ENCODE assay signal across 19 mouse cellular contexts in genomic region chr2:4226941-4227558, GRCm38 (mm10).
DNase-seq lines count a peak whose midpoint lies in the region; ATAC-seq and TF ChIP-seq lines count a peak whose summit lies in the region.
"Had no signal": no experiment of that assay in that cellular context is flagged by ENCODE, and none has a peak within 500 bp of the region (broad histone marks: within the 10 kb centered on the region; RNA-seq: fewer than 3 reads in every experiment).

No protein-coding gene starts in this region.

- peaks cover 29% of the 10 kb centered on the region for H3K4me1 ChIP-seq in heart, postnatal 0 days (ENCODE audit: control insufficient read depth, insufficient read depth)
- H3K4me1 ChIP-seq in heart, embryonic 12.5 days (replicated peaks), result peaks cover 27% of the 10 kb centered on the region
- H3K4me1 ChIP-seq: liver, embryonic 12.5 days; megakaryocyte, embryonic 14.5 days had no signal

- H3K27ac ChIP-seq in heart, postnatal 0 days (ENCODE audit: low read depth), result peak overlapping the region; percentile 62
- no peak overlapping the region for H3K27ac ChIP-seq in heart, embryonic 12.5 days (ENCODE audit: poor library complexity, severe bottlenecking)
- H3K27ac ChIP-seq: forebrain, embryonic 10.5 days; heart, adult 2 months; hindbrain, embryonic 12.5 days; limb, embryonic 10.5 days; liver, embryonic 12.5 days; neural tube, embryonic 15.5 days had no signal

- peak; percentile 19; the same call in 1 of the 2 replicates for ATAC-seq in heart, postnatal 0 days (ENCODE audit: insufficient read depth, low read depth)
- no peak for ATAC-seq in heart, embryonic 12.5 days (ENCODE audit: insufficient number of reproducible peaks, low FRiP score)
- ATAC-seq: inflammation-experienced regulatory T-cells, adult 6 months; liver, embryonic 12.5 days; midbrain, embryonic 16.5 days had no signal

- no peak overlapping the region for H3K9ac ChIP-seq in heart, postnatal 0 days (replicated peaks; ENCODE audit: low read depth, low read length)
- H3K9ac ChIP-seq in heart, embryonic 12.5 days, result no peak overlapping the region
- H3K9ac ChIP-seq: hindbrain, embryonic 12.5 days; liver, embryonic 12.5 days; neural tube, embryonic 15.5 days had no signal

- no peak for TF ChIP-seq CTCF in heart, postnatal 0 days (IDR thresholded peaks at IDR 0.05; ENCODE audit: low read depth)

- TF ChIP-seq EP300 in heart, postnatal 0 days (IDR thresholded peaks at IDR 0.05; ENCODE audit: low read depth), result no peak

- no peaks in the 10 kb centered on the region for H3K9me3 ChIP-seq in heart, postnatal 0 days (replicated peaks; ENCODE audit: control insufficient read depth, low read length)
- no peaks in the 10 kb centered on the region for H3K9me3 ChIP-seq in heart, embryonic 12.5 days (replicated peaks)
- H3K9me3 ChIP-seq: hindbrain, embryonic 12.5 days; limb, embryonic 10.5 days; liver, embryonic 12.5 days; neural tube, embryonic 15.5 days had no signal

- H3K36me3 ChIP-seq in heart, postnatal 0 days (replicated peaks; ENCODE audit: control insufficient read depth, insufficient read depth, low read length), result no peaks in the 10 kb centered on the region
- H3K36me3 ChIP-seq in heart, embryonic 12.5 days, result no peaks in the 10 kb centered on the region
- H3K36me3 ChIP-seq: forebrain, embryonic 10.5 days; hindbrain, embryonic 12.5 days; limb, embryonic 10.5 days; liver, embryonic 12.5 days; neural tube, embryonic 15.5 days had no signal

- H3K4me2 ChIP-seq in heart, postnatal 0 days (ENCODE audit: low read depth, low read length), result peak overlapping the region; percentile 11; the same call in 1 of the 2 replicates
- H3K4me2 ChIP-seq in heart, embryonic 12.5 days, result no peak overlapping the region
- H3K4me2 ChIP-seq: hindbrain, embryonic 12.5 days; liver, embryonic 12.5 days; neural tube, embryonic 15.5 days had no signal

- H3K4me3 ChIP-seq in heart, postnatal 0 days (ENCODE audit: low read depth, low read length), result no peak overlapping the region
- no peak overlapping the region for H3K4me3 ChIP-seq in heart, embryonic 12.5 days
- H3K4me3 ChIP-seq: forebrain, embryonic 10.5 days; heart, adult 2 months; hindbrain, embryonic 12.5 days; limb, embryonic 10.5 days; liver, embryonic 12.5 days; megakaryocyte, embryonic 14.5 days; neural tube, embryonic 15.5 days had no signal

- H3K27me3 ChIP-seq in heart, postnatal 0 days (ENCODE audit: control insufficient read depth, insufficient read depth, low read length), result no peaks in the 10 kb centered on the region
- no peaks in the 10 kb centered on the region for H3K27me3 ChIP-seq in heart, embryonic 12.5 days (replicated peaks)
- H3K27me3 ChIP-seq: hindbrain, embryonic 12.5 days; liver, embryonic 12.5 days; megakaryocyte, embryonic 14.5 days; neural tube, embryonic 15.5 days had no signal

- 31% methylated on average over 7 of the region's 7 CpGs for whole genome bisulfite sequencing in heart, postnatal 0 days
- WGBS in heart, embryonic 12.5 days, result 55% methylated on average over 7 of the region's 7 CpGs

- no peak for DNase-seq in heart, postnatal 0 days (ENCODE audit: low spot score)
- DNase-seq in kidney, postnatal 4 days, result peak; percentile 13 to 35
- no peak for DNase-seq in kidney, adult 11 months
- DNase-seq in right cerebral cortex, adult 18-20 months, result peak; percentile 37
- no peak for DNase-seq in right cerebral cortex, postnatal 4 days
- DNase-seq in telencephalon, adult 2 months (ENCODE audit: low read depth, low spot score), result peak; percentile 74
- DNase-seq in urinary bladder, postnatal 36 days (ENCODE audit: low spot score in 2 of 2), result no peak
- DNase-seq: cerebellum, adult 8-10 months; thymus, adult 2 months had no signal

Comparison
In these comparisons a context has a peak if more than half of its experiments do, and no peak if none do; other contexts are left out.
1. DNase-seq: peak in kidney, postnatal 4 days (2 of 2), right cerebral cortex, adult 18-20 months (single experiment) and telencephalon, adult 2 months (single experiment); none in heart, postnatal 0 days (single experiment), kidney, adult 11 months (single experiment), right cerebral cortex, postnatal 4 days (single experiment) and urinary bladder, postnatal 36 days (0 of 2).